Mouse (Mus musculus) hindbrain, embryonic 16.5 days (tissue): Measurements from ENCODE around the gene Saa3. TPM values are rescaled to one million over a fixed set of nuclear protein-coding genes. Genes with fewer than 3 reads are reported as not detected.
"Not testable (repeated sequence)": the region's sequence is repeated elsewhere in the genome, so short reads cannot be mapped to it uniquely, and the experiment has no call there.

Experiments
- ATAC-seq: fragments of 200-750 bp; cut with Nextera tagmentation; 2 replicates; pipeline ENCODE4 v1.8.0; 2017; ENCODE audit warnings: moderate TSS enrichment, moderate library complexity
- H3K27ac ChIP-seq: fragments of 300-500 bp; sonication (generic); 2 replicates; pipeline ENCODE4 v1.5.1; 2014; ENCODE audit warnings: low read depth, mild to moderate bottlenecking, control low read depth, low read length, moderate library complexity
- H3K27me3 ChIP-seq: fragments of 300-500 bp; sonication (generic); replicated peaks from 2 replicates; pipeline ENCODE4 v1.6.1; 2014; ENCODE audit warnings: low read length; ENCODE audit not compliant: control insufficient read depth, insufficient read depth
- H3K36me3 ChIP-seq: fragments of 300-500 bp; sonication (generic); 2 replicates; pipeline ENCODE4 v1.6.1; 2014; ENCODE audit warnings: mild to moderate bottlenecking, low read length, moderate library complexity, mixed read lengths; ENCODE audit not compliant: control insufficient read depth, insufficient read depth
- H3K4me1 ChIP-seq: fragments of 300-500 bp; sonication (generic); 2 replicates; pipeline ENCODE4 v1.6.1; 2014; ENCODE audit warnings: low read depth, low read length; ENCODE audit not compliant: control insufficient read depth, insufficient read depth
- H3K4me2 ChIP-seq: fragments of 300-500 bp; sonication (generic); 2 replicates; pipeline ENCODE4 v1.6.1; 2014; ENCODE audit warnings: mild to moderate bottlenecking, low read length, control low read depth, moderate library complexity
- H3K4me3 ChIP-seq: fragments of 300-500 bp; sonication (generic); 2 replicates; pipeline ENCODE4 v1.5.1; 2014; ENCODE audit warnings: mild to moderate bottlenecking, low read length, control low read depth, moderate library complexity
- H3K9ac ChIP-seq: fragments of 300-500 bp; sonication (generic); 2 replicates; pipeline ENCODE4 v1.6.1; 2014; ENCODE audit warnings: low read depth, mild to moderate bottlenecking, control low read depth, low read length, moderate library complexity
- H3K9me3 ChIP-seq: fragments of 300-500 bp; sonication (generic); 2 replicates; pipeline ENCODE4 v1.6.1; 2014; ENCODE audit warnings: mild to moderate bottlenecking, low read length, moderate library complexity; ENCODE audit not compliant: control insufficient read depth
- WGBS: fragments of 180-500 bp; shearing (Covaris S2); extraction: QIAGEN DNeasy Blood & Tissue Kit; methylation state at CpG from one replicate; pipeline ENCODE4 v1.1.7; 2014; 5-methylcytosine and 5-hydroxymethylcytosine counted together
- polyA plus RNA-seq: library from polyadenylated mRNA; unstranded; fragments of >200 nt; fragmentation: Nextera tagmentation; extraction: Ambion mirVana; gene quantifications from 2 replicates; pipeline ENCODE4 v1.2.1, GENCODE M21; 2015

The Saa3 gene
- polyA plus RNA-seq, 1 experiment from 2014 or later = 0.20 TPM

- not testable (repeated sequence) for H3K4me2 ChIP-seq, H3K36me3 ChIP-seq, H3K4me1 ChIP-seq, H3K9ac ChIP-seq, ATAC-seq, H3K27me3 ChIP-seq, H3K4me3 ChIP-seq, H3K9me3 ChIP-seq, H3K27ac ChIP-seq
- 89% methylated on average over 5 of the region's 5 CpGs for WGBS
These were observed 24.5 kb upstream of the Saa3 start for GRCm38 (mm10) chr7:46740041-46740440.

- Histone ChIP-seq H3K27me3 (no peaks in the 10 kb centered on the region), H3K9me3 (no peaks in the 10 kb centered on the region), H3K4me1 (no peaks in the 10 kb centered on the region), H3K27ac (no peak overlapping the region), H3K36me3 (no peaks in the 10 kb centered on the region), H3K9ac (no peak overlapping the region), H3K4me2 (no peak overlapping the region), H3K4me3 (no peak overlapping the region)
- 84% methylated on average over 12 of the region's 12 CpGs for WGBS
- no peak for ATAC-seq
These were observed 23.3 kb upstream of the Saa3 start for GRCm38 (mm10) chr7:46738561-46739460.

GRCm38 (mm10) chr7:46734983-46735382 is 19.5 kb upstream of the Saa3 start:
- Histone ChIP-seq H3K9ac (no peak overlapping the region), H3K4me1 (no peaks in the 10 kb centered on the region), H3K9me3 (no peaks in the 10 kb centered on the region), H3K36me3 (no peaks in the 10 kb centered on the region), H3K4me2 (no peak overlapping the region), H3K4me3 (no peak overlapping the region), H3K27ac (no peak overlapping the region), H3K27me3 (no peaks in the 10 kb centered on the region)
- WGBS = 89% methylated on average over 2 of the region's 2 CpGs
- no peak for ATAC-seq

- WGBS = 87% methylated on average over 4 of the region's 4 CpGs
- H3K4me3 ChIP-seq = no peak within 1 kb of the TSS
- H3K4me2 ChIP-seq = no peak within 1 kb of the TSS
- no peaks in the 10 kb centered on the region for H3K9me3 ChIP-seq
- H3K27ac ChIP-seq = no peak within 1 kb of the TSS
- no peaks in the 10 kb centered on the region for H3K27me3 ChIP-seq
- H3K9ac ChIP-seq = no peak within 1 kb of the TSS
- ATAC-seq = no peak
- no peaks in the 10 kb centered on the region for H3K36me3 ChIP-seq
- no peaks in the 10 kb centered on the region for H3K4me1 ChIP-seq
These were observed 17.0 kb upstream of the Saa3 start, which contains the start of gene Saa4 for GRCm38 (mm10) chr7:46732458-46732857. Saa4 (minus strand) TSS chr7:46732603.

GRCm38 (mm10) chr7:46727584-46727983 is 12.1 kb upstream of the Saa3 start:
- Histone ChIP-seq H3K4me3 (no peak overlapping the region), H3K36me3 (no peaks in the 10 kb centered on the region), H3K9me3 (no peaks in the 10 kb centered on the region), H3K4me1 (no peaks in the 10 kb centered on the region), H3K9ac (no peak overlapping the region), H3K4me2 (no peak overlapping the region), H3K27ac (no peak overlapping the region), H3K27me3 (no peaks in the 10 kb centered on the region)
- 93% methylated on average over 1 of the region's 1 CpGs for WGBS
- no peak for ATAC-seq

GRCm38 (mm10) chr7:46724396-46724795 is 8.9 kb upstream of the Saa3 start:
- H3K27ac ChIP-seq = no peak overlapping the region
- H3K4me1 ChIP-seq = no peaks in the 10 kb centered on the region
- 72% methylated on average over 5 of the region's 5 CpGs for WGBS
- no peaks in the 10 kb centered on the region for H3K9me3 ChIP-seq
- H3K4me3 ChIP-seq = no peak overlapping the region
- H3K4me2 ChIP-seq = no peak overlapping the region
- no peak overlapping the region for H3K9ac ChIP-seq
- H3K27me3 ChIP-seq = no peaks in the 10 kb centered on the region
- H3K36me3 ChIP-seq = no peaks in the 10 kb centered on the region
- no peak for ATAC-seq

- no peaks in the 10 kb centered on the region for H3K27me3 ChIP-seq
- 85% methylated on average over 3 of the region's 3 CpGs for WGBS
- no peaks in the 10 kb centered on the region for H3K9me3 ChIP-seq
- no peak overlapping the region for H3K9ac ChIP-seq
- no peaks in the 10 kb centered on the region for H3K36me3 ChIP-seq
- no peak overlapping the region for H3K27ac ChIP-seq
- ATAC-seq = no peak
- no peak overlapping the region for H3K4me2 ChIP-seq
- no peak overlapping the region for H3K4me3 ChIP-seq
- no peaks in the 10 kb centered on the region for H3K4me1 ChIP-seq
These were observed 8.3 kb upstream of the Saa3 start for GRCm38 (mm10) chr7:46723849-46724248.

- H3K4me3 ChIP-seq = no peak overlapping the region
- no peak overlapping the region for H3K9ac ChIP-seq
- whole genome bisulfite sequencing = 96% methylated on average over 6 of the region's 6 CpGs
- H3K27me3 ChIP-seq = no peaks in the 10 kb centered on the region
- no peak for ATAC-seq
- no peaks in the 10 kb centered on the region for H3K9me3 ChIP-seq
- H3K4me2 ChIP-seq = no peak overlapping the region
- no peaks in the 10 kb centered on the region for H3K36me3 ChIP-seq
- no peak overlapping the region for H3K27ac ChIP-seq
- H3K4me1 ChIP-seq = no peaks in the 10 kb centered on the region
These were observed 7.9 kb upstream of the Saa3 start for GRCm38 (mm10) chr7:46723354-46723753.

- no peak overlapping the region for H3K27ac ChIP-seq
- no peaks in the 10 kb centered on the region for H3K9me3 ChIP-seq
- no peak overlapping the region for H3K4me3 ChIP-seq
- H3K4me1 ChIP-seq = no peaks in the 10 kb centered on the region
- H3K36me3 ChIP-seq = no peaks in the 10 kb centered on the region
- H3K9ac ChIP-seq = no peak overlapping the region
- no peak for ATAC-seq
- no peak overlapping the region for H3K4me2 ChIP-seq
- H3K27me3 ChIP-seq = no peaks in the 10 kb centered on the region
- WGBS = 74% methylated on average over 9 of the region's 9 CpGs
These were observed 5.0 kb upstream of the Saa3 start for GRCm38 (mm10) chr7:46720460-46720859.
